Mouse (Mus musculus): ENCODE measurements around the gene Unc13c. TPM values are rescaled to one million over a fixed set of nuclear protein-coding genes. Genes with fewer than 3 reads are reported as not detected.

Unc13c gene
- under 1 TPM; 0.30 to 0.33 TPM for total RNA-seq (2021)
- long read RNA-seq, experiment 1, result 0 reads
- long read RNA-seq, experiment 2, result 0 reads

DNA sequence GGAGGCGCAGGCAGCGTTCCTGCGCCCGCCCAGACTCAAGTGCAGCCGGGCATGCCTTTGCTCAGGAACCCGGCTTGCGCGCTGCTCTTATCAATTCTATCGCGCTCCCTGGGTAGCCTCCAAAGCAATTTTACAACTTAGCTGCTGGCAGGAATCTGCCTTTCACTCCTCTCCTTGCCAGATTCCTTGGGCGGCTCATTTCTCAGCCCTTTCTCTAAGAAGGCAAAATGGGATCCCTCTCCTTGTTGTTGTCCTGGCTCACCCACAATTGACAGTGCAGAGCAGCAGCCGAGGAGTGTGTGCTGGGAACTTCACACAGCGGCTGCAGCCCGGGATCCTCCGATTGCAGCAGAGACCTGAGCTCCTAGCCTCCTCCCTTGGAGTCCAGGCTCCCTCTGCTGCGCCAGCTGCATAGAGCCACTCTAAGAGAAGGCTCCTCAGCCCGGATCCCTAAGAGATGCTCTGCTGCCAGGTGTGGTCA, at the start of gene Unc13c:
Unc13c (minus strand) TSS at position 326 of the 481 bp plus-strand sequence.
- peak; percentile 4 to 11 for DNase-seq

DNA sequence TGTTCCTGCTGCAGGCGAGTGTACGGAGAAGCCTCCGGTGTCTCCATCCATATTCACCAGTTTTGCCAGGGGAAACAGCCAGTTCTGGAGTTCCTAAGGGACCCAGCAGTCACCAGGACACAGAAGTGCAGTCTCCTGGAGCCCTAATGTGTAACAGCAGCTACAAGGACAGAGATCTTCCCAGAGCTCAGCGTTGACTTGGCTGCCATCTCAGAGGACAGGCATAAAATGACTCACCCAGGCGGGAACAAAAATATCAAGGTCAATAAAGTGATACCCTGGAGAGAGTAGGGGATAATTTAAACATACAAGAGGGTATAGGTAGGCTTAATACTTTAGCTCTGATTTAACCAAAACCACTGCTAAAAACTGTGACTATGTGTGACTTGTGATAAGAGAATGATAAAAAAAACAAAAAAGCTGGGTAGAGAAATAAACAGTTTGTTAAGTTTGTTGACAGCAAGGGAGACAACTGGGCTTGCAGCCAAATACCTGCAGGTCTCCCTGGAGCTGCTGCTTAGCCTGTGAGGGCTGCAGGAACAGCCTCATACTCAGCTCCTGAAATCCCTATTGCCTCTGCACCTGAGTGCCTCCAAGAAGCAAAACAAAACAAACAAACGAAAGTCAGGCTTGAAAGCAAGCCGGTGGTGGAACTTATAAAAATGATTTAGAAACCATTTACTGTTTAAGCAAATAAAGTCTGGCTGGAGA, 39.4 kb upstream of the Unc13c start:
- DNase-seq, result no peak

- DNase-seq, result no peak
These were observed 33.7 kb upstream of the Unc13c start for GRCm38 (mm10) chr9:74002388-74002990.

- DNase-seq, result no peak
These were observed 19.3 kb upstream of the Unc13c start for GRCm38 (mm10) chr9:73988096-73988495.

DNA sequence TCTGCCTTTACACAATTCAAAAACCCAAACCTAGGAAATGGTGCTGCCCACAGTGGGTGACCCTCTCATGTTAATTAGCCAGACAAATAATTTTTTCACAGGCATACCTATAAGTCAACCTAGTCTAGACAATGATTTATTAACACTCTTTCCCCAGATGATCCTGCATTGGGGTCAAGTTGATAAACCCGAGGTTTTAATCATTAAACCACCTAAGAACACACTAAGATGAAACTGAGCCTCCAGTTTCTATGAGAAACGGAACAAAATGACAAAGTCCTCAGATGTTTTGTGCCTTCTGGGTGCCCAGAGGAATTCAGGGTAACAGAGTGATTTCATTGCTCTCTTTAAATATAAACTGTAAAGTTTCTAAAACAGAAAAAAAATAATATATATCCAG, 18.5 kb upstream of the Unc13c start:
- DNase-seq, result no peak

- peak; percentile 2 to 85 for DNase-seq
These were observed 14.0 kb upstream of the Unc13c start for GRCm38 (mm10) chr9:73982597-73983344.

- no peak for DNase-seq
These were observed 3.7 kb upstream of the Unc13c start for GRCm38 (mm10) chr9:73972327-73972988.

GRCm38 (mm10) chr9:73970717-73971116, 2.0 kb upstream of the Unc13c start:
- DNase-seq, result no peak

DNA sequence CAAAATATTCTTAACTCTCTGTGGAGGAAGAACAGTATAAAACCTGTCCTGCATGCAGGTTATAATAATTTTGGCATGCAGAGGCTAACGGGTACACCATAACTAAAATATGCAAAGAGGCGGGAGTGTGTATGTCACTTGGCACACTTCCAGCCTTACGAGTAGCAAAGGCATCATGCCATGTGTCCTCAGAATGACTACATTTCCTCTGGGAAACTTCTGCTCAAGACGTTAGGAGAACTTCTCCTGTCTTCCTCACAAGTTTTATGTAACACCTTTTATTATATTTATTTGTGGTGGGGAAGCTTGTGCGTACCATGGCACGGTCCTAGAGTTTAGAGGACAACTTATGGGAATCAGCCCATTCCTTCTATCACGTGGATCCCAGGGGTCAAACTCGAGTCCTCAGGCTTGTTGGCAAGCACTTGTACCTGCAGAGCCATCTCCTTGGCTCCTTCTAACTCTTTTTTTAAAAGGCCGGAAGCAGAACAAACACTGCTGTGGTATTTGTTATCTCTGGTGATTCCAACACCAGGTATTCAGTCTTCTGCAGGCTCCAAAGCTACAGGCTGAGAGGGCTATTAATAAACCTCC, 3.3 kb downstream of the Unc13c start:
- peak; percentile 2 for DNase-seq

- no peak for DNase-seq
These were observed 6.3 kb downstream of the Unc13c start for GRCm38 (mm10) chr9:73962471-73962870.

GRCm38 (mm10) chr9:73952331-73952730, 16.4 kb downstream of the Unc13c start:
- DNase-seq, result no peak

- DNase-seq, result no peak
These were observed 17.2 kb downstream of the Unc13c start for GRCm38 (mm10) chr9:73951586-73951985.

DNA sequence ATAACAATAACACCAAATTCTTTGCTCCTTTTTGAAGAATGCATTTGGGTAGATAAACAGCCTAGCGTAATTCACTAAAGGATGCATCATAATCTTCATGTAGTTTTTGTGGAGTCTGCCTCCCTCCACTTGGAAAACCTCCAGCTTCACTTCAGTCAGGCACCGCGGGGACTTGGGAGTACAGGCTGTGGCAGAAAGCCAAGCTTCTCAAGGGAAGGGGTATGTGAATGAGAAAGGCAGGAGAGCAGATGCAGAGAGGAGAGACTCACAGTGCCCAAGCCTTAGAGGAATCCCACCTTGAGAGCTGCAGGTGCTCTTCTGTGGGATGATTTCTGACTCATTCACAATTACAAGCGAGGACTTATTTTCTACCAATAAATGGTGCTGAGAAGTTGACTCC, 33.9 kb downstream of the Unc13c start:
- no peak for DNase-seq

DNA sequence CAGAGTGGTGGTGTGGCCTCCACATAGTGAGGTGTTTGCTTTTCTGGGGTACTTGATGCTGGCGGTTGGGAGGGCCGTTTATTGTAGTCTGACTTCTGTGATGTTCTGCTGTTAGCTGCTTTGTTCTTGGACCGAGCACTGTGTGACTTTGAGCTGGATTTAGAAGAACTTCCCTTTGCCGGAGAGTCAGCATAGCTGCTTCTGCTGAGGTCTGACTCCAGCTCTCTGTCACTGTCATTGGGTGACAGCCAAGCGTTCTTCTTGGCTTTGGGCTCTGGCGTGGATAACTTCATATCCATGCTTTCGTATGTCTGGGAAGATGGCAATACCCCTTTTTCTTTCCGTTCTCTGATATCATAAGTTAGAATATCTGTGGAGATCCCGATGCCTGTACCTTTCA, 36.8 kb downstream of the Unc13c start:
- DNase-seq, result no peak

- DNase-seq, result no peak
These were observed 41.5 kb downstream of the Unc13c start for GRCm38 (mm10) chr9:73927276-73927675.

DNA sequence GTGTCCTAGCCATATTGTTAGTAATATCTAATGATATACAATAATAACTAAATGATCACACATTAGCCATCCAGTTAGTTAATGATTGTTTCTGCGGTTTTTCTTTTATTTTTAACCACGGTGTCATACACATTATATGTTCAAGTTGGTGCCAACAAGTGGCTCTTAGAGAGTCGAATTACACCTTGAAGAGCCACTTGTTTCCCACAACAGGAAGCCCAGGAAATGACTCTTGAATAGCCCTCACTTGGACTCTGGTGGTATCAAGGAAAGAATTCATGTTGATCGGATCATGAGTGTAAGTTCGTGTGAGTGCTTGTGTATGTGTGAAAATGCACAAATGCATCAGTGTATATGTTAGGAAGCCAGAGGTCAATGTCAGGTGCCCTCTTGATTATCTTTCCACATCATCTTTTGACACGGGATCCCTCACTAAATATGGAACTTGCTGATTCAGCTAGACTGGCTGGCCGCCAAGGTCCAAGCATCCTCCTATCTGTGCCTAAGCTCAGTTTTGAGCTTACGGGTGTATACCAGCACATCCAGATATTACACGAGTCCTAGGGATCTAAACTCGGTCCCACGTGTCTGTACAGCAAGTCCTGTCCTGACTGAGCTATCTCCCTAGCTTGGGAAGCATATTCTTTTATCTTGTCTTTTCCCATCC, 46.2 kb downstream of the Unc13c start:
- no peak for DNase-seq

GRCm38 (mm10) chr9:73905959-73906358, 62.8 kb downstream of the Unc13c start:
- DNase-seq, result no peak

DNA sequence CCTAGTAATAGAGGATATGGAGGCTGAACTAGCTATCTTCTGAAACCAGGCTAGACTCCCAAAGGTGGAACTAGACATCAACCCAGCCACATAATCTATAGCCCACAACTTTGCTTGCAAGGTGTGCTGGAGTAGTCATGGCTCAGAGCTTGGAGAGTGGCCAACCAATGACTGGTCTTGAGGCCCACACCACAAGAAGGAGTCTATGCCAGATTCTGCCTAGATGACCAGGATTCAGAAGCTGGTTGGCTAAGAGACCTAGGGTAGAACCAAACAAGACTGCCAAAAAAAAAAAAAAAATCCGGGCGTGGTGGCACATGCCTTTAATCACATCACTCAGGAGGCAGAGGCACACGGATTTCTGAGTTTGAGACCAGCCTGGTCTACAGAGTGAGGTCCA, 70.2 kb downstream of the Unc13c start:
- no peak for DNase-seq

DNA sequence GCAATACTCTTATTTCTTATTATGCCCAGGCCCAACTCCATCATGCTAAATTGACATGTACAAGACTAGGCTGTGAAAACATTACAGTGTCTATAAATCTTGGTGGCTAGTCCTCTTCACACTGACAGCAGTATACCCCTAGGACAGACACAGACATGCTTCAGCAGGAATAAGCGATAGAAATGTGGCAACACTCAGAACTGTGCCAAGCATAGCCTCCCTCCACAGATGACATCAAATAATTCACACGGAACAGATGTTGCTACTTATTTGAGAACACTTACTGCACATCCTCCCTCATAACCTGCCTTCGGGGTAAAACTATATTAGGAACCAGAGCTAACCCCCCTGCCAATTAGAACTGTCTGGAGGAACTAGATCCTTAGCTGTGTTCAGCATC, 72.6 kb downstream of the Unc13c start:
- no peak for DNase-seq

DNA sequence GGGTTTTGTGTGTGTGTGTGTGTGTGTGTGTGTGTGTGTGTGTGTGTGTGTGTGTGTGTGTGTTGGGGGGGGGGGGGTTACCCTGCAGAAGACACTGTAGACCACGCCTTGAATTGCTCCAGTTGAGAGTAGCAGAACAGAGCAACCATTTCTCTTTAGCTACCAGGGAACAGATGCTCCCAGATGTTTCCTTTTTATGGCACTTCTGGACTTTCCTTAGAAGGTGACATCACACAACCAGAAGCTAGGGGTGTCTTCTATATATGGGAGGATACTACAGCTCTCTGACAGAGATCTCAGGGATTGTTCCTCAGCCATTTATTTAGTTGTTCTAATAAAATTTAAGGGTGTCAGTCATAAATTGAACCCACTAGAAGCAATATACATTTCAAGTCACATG, 85.2 kb downstream of the Unc13c start:
- DNase-seq, result no peak

DNA sequence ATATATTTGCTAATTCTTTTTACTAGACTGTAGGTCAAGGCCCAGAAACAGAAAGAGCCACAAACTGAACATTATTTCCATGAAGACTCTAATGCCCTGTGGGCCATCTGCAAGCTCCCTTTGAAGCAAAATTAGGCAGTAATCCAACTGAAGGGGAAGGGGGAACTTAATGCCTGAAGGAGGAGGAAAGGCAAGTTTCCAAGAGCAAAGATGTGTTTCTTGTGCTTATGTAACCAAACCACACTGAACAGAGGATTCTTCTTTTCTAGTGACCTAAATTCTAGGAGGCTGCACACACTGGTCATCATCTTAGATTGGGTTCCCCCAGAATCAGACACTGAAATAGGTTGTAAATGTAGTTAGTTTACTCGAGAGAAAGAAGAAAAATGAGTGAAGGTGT, 85.6 kb downstream of the Unc13c start:
- DNase-seq, result no peak
